Mouse (Mus musculus) hindlimb bud, embryonic 11.5 days (tissue): ENCODE measurements at regions not wholly inside any gene's neighbourhood (a gene's known extent, or its start where the extent isn't known, plus 50 kb on each side); places are given as distances from the start of the nearest gene placed in this dataset.

Experiments used
- DNase-seq: peaks from one replicate; pipeline ENCODE4 v3.0.0-alpha.2; 2012; ENCODE audit warnings: low read depth, low spot score; ENCODE audit errors: extremely low spot score

GRCm38 (mm10) chr17:79414006-79414405, 59.1 kb upstream of the Cdc42ep3 start:
- no peak for DNase-seq

DNA sequence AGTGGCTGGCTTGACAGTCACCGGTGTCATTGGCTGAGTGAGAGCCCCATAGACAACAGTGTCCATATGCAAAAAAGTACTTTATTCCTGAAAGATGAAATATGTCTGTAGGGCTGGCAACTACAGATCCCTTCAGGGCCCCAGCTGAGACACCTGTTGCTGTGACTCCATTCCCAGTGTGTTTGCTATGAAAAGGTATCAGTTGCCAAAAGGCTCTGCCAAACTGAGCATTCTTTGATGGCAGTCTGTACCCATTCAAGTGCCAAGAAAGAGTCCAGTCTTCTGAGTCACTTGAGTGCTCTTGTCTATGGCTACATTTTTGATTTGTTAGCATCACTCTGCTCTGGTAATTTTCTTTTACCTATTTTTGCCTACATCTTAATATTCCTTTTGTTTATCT, 63.1 kb upstream of the Cdc42ep3 start:
- no peak for DNase-seq

DNA sequence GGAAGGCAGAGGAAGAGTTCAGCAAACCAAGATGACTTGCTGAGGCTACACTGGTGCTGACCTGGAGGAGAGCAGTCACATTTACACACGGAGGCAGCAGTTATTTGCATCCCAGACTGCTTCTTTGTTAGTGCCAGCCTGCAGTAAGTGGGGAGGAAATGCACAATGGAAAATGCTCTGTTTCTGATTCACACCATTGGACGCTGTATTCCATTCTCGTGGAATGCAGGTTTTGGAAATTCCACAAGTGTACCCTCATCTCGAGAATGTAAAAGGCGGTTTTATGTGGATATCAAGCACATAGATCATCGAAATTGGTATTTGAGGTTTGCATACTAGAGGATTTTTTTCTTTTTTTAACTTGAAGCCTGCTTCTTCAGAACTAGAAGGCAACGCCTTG, 66.7 kb upstream of the Cdc42ep3 start:
- no peak for DNase-seq

DNA sequence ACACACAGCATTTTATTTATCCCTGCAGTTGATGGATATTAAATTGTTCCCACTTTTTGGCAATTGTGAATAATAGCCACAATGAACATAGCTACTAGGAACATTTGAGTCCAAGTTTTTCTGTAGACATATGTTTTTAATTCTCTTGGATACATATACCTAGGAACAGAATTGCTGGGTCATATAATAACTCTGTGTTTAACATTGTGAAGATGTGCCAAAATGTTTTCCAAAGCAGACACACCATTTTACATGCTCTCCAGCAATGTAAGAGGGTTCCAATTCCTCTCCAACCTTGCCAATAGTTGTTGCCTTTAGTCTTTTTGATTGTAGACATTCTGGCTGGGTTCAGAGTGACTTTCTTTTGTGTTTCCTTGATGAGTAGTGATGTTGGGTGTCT, 84.3 kb upstream of the Cdc42ep3 start:
- DNase-seq: no peak

- DNase-seq: no peak
Observed at GRCm38 (mm10) chr17:79442507-79443115, 87.7 kb upstream of the Cdc42ep3 start.

GRCm38 (mm10) chr17:79447170-79447569, 92.3 kb upstream of the Cdc42ep3 start:
- no peak for DNase-seq

- DNase-seq: no peak
Observed at GRCm38 (mm10) chr17:79451141-79451860, 96.4 kb upstream of the Cdc42ep3 start.

DNA sequence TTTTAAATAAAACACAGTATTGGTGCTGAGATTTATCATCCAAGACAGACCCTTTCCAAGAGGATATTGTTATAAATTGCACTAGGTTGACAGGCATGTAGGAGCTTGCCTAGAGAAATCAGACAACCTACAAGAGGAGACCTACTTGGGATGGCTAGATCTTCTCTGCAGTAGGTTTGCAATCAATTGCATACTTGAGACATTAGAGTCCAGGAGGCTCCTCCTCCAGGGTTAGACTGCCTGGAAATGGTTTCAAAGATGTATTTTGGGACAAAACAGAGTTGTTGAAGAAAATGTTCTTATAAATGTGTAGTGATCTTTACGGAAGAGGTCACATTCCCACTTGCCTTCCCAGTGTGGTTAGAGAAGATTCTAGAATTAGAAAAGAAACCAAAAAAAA, 98.9 kb upstream of the Cdc42ep3 start:
- DNase-seq: no peak

GRCm38 (mm10) chr17:79454526-79454925, 99.6 kb upstream of the Cdc42ep3 start:
- DNase-seq: no peak

DNA sequence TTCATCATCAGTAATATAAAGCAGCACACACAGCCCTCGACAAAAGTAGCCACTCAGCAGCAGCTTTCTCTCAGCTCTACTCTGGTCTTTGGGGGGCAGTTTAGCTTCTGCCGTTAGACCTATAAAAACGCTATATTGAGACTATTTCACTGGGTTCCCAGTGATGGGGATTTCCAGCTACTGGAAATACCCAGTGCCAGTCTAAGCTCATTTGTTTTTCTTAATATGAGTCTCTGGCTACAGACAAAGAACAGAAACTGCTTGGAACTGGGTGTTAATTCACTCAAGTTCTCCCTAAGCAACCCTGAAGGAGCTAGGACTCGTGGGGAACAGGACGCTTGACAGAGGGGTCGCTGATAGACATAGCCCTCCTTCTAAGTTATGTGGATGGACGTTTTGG, 100.3 kb upstream of the Cdc42ep3 start:
- no peak for DNase-seq

GRCm38 (mm10) chr17:79457636-79458035, 102.7 kb upstream of the Cdc42ep3 start:
- DNase-seq: no peak

GRCm38 (mm10) chr17:79461681-79462091, 106.8 kb upstream of the Cdc42ep3 start:
- DNase-seq: no peak

- DNase-seq: no peak
Observed at GRCm38 (mm10) chr17:79463074-79463694, 108.3 kb upstream of the Cdc42ep3 start.

DNA sequence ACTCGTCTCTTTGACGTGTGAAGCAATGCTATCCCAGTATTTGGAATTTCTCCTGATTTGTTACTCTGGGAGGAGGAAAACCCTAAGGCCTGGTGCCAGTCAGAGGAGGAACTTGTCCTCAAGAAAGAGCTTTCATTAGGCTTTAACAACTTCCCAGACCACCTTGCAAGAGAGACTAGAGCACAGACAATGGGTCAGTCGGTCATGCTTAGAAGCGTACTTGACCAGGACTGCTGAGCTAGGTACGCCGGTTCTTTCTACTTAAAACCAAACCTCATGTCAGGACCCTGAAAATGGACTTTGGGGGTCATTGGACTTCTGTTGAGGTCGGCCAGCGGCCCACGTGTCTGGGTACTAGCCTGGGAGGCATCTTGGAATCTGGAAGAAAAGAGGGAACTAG, 110.8 kb upstream of the Cdc42ep3 start:
- DNase-seq: no peak

GRCm38 (mm10) chr17:79471639-79472038, 116.7 kb upstream of the Cdc42ep3 start:
- no peak for DNase-seq

- no peak for DNase-seq
Observed at GRCm38 (mm10) chr17:79472106-79472995, 117.5 kb upstream of the Cdc42ep3 start.

- DNase-seq: no peak
Observed at GRCm38 (mm10) chr17:79476671-79477070, 121.8 kb upstream of the Cdc42ep3 start.

GRCm38 (mm10) chr17:79481112-79481738, 126.3 kb upstream of the Cdc42ep3 start:
- no peak for DNase-seq

DNA sequence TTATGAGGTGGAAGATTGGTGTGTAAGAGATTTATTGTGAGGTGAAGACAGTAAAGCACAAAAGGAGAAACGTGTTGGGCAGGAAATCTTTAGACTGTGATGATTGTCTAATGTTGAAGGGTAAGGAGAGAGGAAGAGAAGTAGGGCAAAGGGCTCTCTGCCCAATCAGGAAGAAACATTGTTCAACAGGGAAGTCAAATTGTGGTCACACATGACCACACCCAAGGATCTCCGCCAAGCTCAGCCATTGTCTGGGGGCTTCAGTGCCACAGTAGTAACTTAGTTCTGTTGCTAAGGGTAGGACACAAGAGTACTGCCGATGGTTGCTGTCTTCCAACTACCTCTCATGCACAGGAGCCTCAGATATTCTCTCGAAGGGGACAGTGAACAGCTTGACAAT, 127.0 kb upstream of the Cdc42ep3 start:
- no peak for DNase-seq

DNA sequence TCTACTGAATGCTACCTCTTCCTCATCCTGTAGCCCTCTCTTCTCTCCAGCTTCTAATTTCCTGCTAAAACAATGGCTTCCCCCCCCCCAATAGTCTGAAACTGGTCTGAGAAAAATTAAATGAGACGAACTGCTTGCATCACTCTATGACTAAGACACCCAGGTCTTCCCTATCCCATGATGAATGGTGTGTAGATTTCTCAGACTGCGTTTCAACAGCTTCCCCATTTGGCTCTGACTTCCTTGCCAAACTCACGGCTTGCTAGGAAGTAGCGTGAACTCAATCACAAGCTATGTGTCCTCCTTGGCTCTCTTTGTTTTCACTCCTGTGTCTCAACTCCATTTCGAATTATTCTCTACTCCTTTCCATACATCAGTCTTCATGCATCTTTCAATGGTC, 126.4 kb upstream of the Rmdn2 start:
- no peak for DNase-seq

GRCm38 (mm10) chr17:79489306-79489705, 122.4 kb upstream of the Rmdn2 start:
- DNase-seq: no peak
